Mouse (Mus musculus) liver, postnatal 0 days (tissue): ENCODE results near the gene Sh3bp4.

Experiments used
- CTCF ChIP-seq: sonication (generic); IDR thresholded peaks from 2 replicates; pipeline ENCODE4 v1.5.1; 2016; ENCODE audit warnings: antibody characterized with exemption, low read depth
- EP300 ChIP-seq: IDR thresholded peaks from 2 replicates; pipeline ENCODE4 v1.6.1; 2016; ENCODE audit warnings: antibody characterized with exemption, low read depth, mild to moderate bottlenecking

DNA sequence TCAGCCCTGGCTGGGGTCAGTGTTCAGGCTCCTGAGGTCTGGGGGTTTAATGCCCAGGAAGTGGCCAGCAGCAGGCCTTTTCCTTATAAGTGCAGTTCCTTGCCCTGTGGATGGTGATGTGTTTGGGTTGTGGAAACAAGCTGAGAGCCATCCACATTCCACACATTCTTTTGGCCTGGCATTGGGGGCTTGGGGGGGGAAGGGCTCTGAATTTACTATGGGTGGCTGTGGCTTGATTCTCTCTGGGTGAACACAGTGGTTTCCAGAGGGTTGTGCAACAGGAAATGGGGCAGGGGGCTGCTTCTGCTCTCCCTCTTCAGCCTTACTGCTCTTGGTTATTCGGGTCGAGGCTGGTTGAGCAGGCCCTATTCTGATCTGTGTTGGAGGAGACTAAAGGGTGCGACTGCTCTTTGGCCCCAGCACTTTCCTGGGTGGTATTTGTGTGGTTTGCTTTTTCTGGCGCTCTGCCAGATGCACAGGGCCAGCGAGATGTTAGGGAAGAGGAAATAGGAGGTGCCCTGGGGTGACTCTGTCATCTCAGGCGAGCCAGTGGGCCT lies 38.2 kb downstream of the Sh3bp4 start:
- TF ChIP-seq CTCF: no peak
- TF ChIP-seq EP300: no peak
